Mouse (Mus musculus) bone marrow macrophage, adult 2 months (primary cell): ENCODE measurements around the gene Rreb1. TPM values are rescaled to one million over a fixed set of nuclear protein-coding genes. Genes with fewer than 3 reads are reported as not detected.

Source experiments
- H3K27ac ChIP-seq: 2 replicates; pipeline ENCODE4 v1.5.1; 2012; ENCODE audit warnings: low read depth, low read length; ENCODE audit not compliant: insufficient read depth
- H3K4me1 ChIP-seq: 2 replicates; pipeline ENCODE4 v1.6.1; 2012; ENCODE audit warnings: low read length; ENCODE audit not compliant: control insufficient read depth, insufficient read depth
- H3K4me3 ChIP-seq: 2 replicates; pipeline ENCODE4 v1.5.1; 2012; ENCODE audit warnings: mild to moderate bottlenecking, low read length, moderate library complexity; ENCODE audit not compliant: insufficient read depth
- CTCF ChIP-seq: IDR thresholded peaks from 2 replicates; pipeline ENCODE4 v1.5.1; 2012; ENCODE audit warnings: low read depth, mild to moderate bottlenecking, low read length, moderate library complexity
- POLR2A ChIP-seq: IDR thresholded peaks from 2 replicates; pipeline ENCODE4 v1.6.1; 2012; ENCODE audit warnings: mild to moderate bottlenecking, low read depth, low read length, borderline replicate concordance
- polyA plus RNA-seq: library from polyadenylated mRNA; stranded (reverse); fragments of >200 nt; gene quantifications from 2 replicates; pipeline ENCODE4 v1.2.4, GENCODE M21; 2012; ENCODE audit not compliant: missing spikeins, insufficient read depth, insufficient read length

Gene Rreb1
- polyA plus RNA-seq, 1 experiment, result 57.2 TPM

DNA sequence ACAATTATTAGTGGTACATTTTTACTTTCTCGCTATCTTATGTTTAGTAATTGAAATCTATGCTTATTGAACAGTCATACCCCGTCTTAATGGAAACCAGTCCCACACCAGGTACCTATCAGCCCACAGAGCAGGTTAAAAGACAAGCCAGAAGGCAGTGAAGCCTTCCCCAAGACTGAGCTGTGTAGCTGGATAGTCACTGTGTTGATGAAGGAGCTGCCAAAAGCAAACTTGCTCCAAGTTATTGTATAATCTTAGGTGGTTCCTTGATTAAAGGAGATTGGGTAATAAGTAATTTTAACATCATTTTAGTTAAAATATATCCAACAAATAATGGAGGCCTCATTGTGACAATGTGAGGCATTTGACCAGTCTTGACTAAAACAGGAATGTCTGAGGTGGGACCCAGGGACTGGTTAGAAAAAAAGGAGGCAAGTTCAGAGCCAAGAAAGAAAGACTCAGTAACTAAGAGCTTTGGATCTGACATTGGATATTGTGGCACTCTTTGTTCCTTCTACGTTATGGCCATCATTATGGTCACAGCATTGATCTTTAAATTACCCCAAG is 141.6 kb downstream of the Rreb1 start:
- Histone ChIP-seq H3K4me3 (no peak overlapping the region), H3K4me1 (no peaks in the 10 kb centered on the region), H3K27ac (no peak overlapping the region)
- TF ChIP-seq POLR2A (no peak), CTCF (no peak)

GRCm38 (mm10) chr13:37920727-37921126 is 142.5 kb downstream of the Rreb1 start:
- no peak for TF ChIP-seq POLR2A
- TF ChIP-seq CTCF, result no peak
- Histone ChIP-seq H3K4me3 (no peak overlapping the region), H3K4me1 (no peaks in the 10 kb centered on the region), H3K27ac (no peak overlapping the region)

DNA sequence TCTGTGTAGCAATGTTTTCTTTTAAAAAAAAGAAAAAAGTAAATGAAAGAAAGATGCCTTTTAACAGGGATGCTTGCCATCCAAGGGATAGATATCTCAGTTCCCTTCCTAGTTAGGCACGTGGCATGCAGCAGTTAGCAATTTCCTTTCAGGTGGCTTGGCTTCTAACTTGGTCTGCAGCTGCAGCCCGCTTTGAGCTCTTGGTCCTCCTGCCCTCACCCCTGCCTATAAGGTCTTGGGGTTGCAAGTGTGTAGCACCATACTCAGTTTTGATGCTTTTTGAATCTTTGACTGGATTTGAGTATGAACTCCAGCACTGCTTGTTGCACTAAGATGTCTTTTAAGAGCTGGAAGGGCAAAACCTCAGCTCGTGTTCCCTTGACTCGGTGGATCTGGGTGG is 144.9 kb downstream of the Rreb1 start:
- no peak overlapping the region for H3K4me3 ChIP-seq
- TF ChIP-seq POLR2A, result no peak
- H3K27ac ChIP-seq, result no peak overlapping the region
- H3K4me1 ChIP-seq, result no peaks in the 10 kb centered on the region

DNA sequence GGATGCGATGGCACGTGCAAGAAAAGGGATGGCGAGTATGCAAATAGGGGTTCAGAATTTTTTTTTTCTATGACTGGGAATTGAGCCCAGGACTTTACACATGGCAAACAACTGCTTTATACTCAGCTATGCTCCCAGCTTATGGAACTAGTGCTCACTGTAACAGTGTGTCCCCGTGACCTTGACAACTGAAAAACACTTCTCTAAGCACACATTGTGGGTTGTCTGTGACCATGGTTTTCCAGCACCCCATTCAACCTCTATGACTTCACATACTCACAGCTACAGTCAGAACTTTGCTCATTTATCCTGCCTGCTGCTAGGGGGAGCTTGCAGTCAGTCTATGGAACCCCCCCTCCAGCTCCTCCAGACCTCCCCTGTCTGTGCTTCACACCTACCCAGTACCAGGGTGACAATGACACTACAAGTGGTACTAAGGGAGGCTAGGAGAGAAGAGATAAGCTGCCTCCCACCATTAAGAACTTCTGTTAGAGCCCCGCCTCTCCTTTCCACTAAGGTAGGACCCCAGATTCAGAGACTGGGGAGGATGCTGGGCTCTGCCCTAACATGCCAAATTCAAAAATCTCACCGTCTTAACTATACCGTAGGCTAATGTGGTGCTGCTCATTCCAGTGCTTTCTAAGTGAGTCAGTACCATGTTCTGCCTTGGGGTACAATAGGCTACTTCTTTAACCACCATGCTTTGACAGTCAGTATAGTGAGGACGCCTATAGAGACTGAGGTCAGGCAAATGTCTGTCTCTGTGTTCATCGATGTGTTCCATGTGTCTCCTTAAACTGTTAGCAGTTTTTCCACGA is 145.7 kb downstream of the Rreb1 start:
- Histone ChIP-seq H3K4me1 (no peaks in the 10 kb centered on the region), H3K4me3 (no peak overlapping the region), H3K27ac (no peak overlapping the region)
- TF ChIP-seq POLR2A (no peak), CTCF (no peak)

GRCm38 (mm10) chr13:37924461-37924948 is 146.3 kb downstream of the Rreb1 start:
- no peak overlapping the region for H3K27ac ChIP-seq

DNA sequence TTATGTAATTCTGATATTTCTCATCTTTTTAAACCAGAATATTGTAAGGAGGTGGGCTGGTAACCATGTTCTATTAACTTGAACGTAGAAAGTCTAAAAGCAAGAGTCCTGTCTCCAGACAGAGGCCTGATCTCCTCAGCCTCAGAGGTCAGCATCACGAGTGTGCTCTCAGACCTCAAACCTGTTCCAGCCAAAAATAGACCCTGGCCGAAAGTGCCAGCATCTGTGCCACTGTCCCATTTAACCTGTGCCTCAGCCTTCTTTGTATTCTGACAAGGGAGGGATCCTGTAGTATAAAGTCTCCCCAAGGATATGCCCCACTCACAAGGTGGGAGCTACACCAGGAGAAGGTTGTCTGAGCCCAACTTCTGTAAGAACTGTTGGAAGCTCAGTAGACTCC is 148.2 kb downstream of the Rreb1 start:
- Histone ChIP-seq H3K27ac (no peak overlapping the region), H3K4me3 (no peak overlapping the region), H3K4me1 (no peaks in the 10 kb centered on the region)
- TF ChIP-seq POLR2A, result no peak
- TF ChIP-seq CTCF, result no peak

More at GRCm38 (mm10) chr13:37924461-37924948, 146.3 kb downstream of the Rreb1 start:
- Histone ChIP-seq H3K4me1 (no peaks in the 10 kb centered on the region), H3K4me3 (no peak overlapping the region)
- TF ChIP-seq POLR2A, result no peak
- no peak for TF ChIP-seq CTCF

DNA sequence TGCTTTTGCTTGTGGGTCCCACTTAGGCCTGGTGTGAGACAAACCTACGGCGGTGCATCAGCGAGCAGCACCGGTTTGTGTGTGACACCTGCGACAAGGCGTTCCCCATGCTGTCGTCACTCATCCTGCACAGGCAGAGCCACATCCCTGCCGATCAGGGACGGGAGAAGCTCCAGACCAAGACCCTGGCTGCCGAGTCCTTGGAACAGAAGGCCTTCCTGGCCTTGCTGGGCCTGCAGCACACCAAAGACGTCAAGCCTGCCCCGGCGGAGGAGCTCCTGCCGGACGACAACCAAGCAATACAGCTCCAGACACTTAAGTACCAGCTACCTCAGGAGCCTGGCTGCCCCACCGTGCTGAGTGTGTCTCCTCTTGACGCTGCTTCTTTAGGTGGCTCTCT is 151.3 kb downstream of the Rreb1 start:
- no peak overlapping the region for H3K4me3 ChIP-seq
- H3K4me1 ChIP-seq, result no peaks in the 10 kb centered on the region
- TF ChIP-seq CTCF (no peak), POLR2A (no peak)
- no peak overlapping the region for H3K27ac ChIP-seq

GRCm38 (mm10) chr13:37930091-37930490 is 151.9 kb downstream of the Rreb1 start:
- H3K4me3 ChIP-seq, result no peak overlapping the region
- no peak overlapping the region for H3K27ac ChIP-seq
- no peaks in the 10 kb centered on the region for H3K4me1 ChIP-seq
- TF ChIP-seq CTCF (no peak), POLR2A (no peak)

- TF ChIP-seq CTCF (no peak), POLR2A (no peak)
- Histone ChIP-seq H3K4me3 (no peak overlapping the region), H3K4me1 (no peaks in the 10 kb centered on the region), H3K27ac (no peak overlapping the region)
These were observed 152.4 kb downstream of the Rreb1 start for GRCm38 (mm10) chr13:37930621-37931020.

GRCm38 (mm10) chr13:37931210-37931922 is 153.2 kb downstream of the Rreb1 start:
- H3K27ac ChIP-seq, result no peak overlapping the region
- H3K4me3 ChIP-seq, result no peak overlapping the region
- no peak for TF ChIP-seq CTCF
- TF ChIP-seq POLR2A, result no peak
- no peaks in the 10 kb centered on the region for H3K4me1 ChIP-seq
